7 mouse cellular contexts compared by ENCODE assay signal in the genomic region with DNA sequence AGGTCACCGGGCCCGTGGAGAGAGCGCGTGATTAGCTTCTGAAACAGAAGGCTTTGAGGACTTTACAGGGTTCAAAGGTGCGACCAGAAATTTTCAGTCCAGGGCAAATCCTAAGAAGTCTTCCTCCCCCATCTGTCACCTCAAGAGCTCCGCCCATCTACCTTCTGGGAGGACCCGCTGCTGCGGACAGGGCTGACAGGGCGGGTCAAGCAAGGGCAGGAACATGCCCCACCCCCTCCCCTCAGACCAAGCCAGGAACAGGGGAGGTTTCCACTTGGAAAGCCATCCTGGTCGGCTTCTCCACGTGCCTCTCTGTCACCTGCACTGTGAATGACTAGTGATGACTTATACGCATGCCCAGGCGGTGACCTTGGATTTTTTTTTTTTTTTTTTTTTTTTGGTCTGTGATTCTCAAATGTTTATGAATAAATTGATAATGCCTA. TPM values are rescaled to one million over a fixed set of nuclear protein-coding genes. Genes with fewer than 3 reads are reported as not detected.
DNase-seq lines count a peak whose midpoint lies in the region; ATAC-seq and TF ChIP-seq lines count a peak whose summit lies in the region.

No protein-coding gene starts in this region.

- 18% methylated on average over 13 of the region's 13 CpGs for WGBS in embryonic facial prominence, embryonic 10.5 days
- 21% methylated on average over 13 of the region's 13 CpGs for WGBS in intestine, embryonic 14.5 days
- WGBS in liver, postnatal 0 days (ENCODE audit: insufficient replicate concordance): 30% methylated on average over 13 of the region's 13 CpGs

- H3K9ac ChIP-seq in intestine, embryonic 14.5 days (ENCODE audit: low read length): no peak overlapping the region
- no peak overlapping the region for H3K9ac ChIP-seq in liver, postnatal 0 days (replicated peaks)

- no peaks in the 10 kb centered on the region for H3K9me3 ChIP-seq in embryonic facial prominence, embryonic 10.5 days
- no peaks in the 10 kb centered on the region for H3K9me3 ChIP-seq in intestine, embryonic 14.5 days (ENCODE audit: control insufficient read depth, low read length)
- no peaks in the 10 kb centered on the region for H3K9me3 ChIP-seq in liver, postnatal 0 days (ENCODE audit: low read length)

- no peaks in the 10 kb centered on the region for H3K36me3 ChIP-seq in embryonic facial prominence, embryonic 10.5 days (replicated peaks)
- H3K36me3 ChIP-seq in intestine, embryonic 14.5 days (ENCODE audit: control insufficient read depth, insufficient read depth, low read length): no peaks in the 10 kb centered on the region
- no peaks in the 10 kb centered on the region for H3K36me3 ChIP-seq in liver, postnatal 0 days (replicated peaks; ENCODE audit: insufficient read depth, low read length)

- H3K4me1 ChIP-seq in embryonic facial prominence, embryonic 10.5 days: peaks cover 50% of the 10 kb centered on the region
- H3K4me1 ChIP-seq in intestine, embryonic 14.5 days (replicated peaks; ENCODE audit: control insufficient read depth, insufficient read depth, low read length): peaks cover 12% of the 10 kb centered on the region
- peaks cover 11% of the 10 kb centered on the region for H3K4me1 ChIP-seq in liver, postnatal 0 days (ENCODE audit: insufficient read depth)

- peak; percentile 64 for ATAC-seq in intestine, embryonic 14.5 days (replicated peaks; ENCODE audit: low FRiP score, low TSS enrichment, low read depth)
- ATAC-seq in liver, postnatal 0 days: peak; percentile 87
- ATAC-seq in megakaryocyte, adult 5-6 weeks (ENCODE audit: poor library complexity, severe bottlenecking): no peak

- H3K4me2 ChIP-seq in intestine, embryonic 14.5 days (ENCODE audit: low read length): no peak overlapping the region; the same call in 1 of the 2 replicates
- H3K4me2 ChIP-seq in liver, postnatal 0 days (ENCODE audit: low read depth, low read length): peak overlapping the region; percentile 32; the same call in 1 of the 2 replicates

- H3K4me3 ChIP-seq in embryonic facial prominence, embryonic 10.5 days: no peak overlapping the region
- no peak overlapping the region for H3K4me3 ChIP-seq in intestine, embryonic 14.5 days (ENCODE audit: low read depth, low read length)
- no peak overlapping the region for H3K4me3 ChIP-seq in liver, postnatal 0 days (ENCODE audit: low read depth, low read length)

- no peak for TF ChIP-seq CTCF in liver, postnatal 0 days (IDR thresholded peaks at IDR 0.05; ENCODE audit: low read depth)

- TF ChIP-seq EP300 in liver, postnatal 0 days (IDR thresholded peaks at IDR 0.05; ENCODE audit: low read depth): no peak

- peak overlapping the region; percentile 55 for H3K27ac ChIP-seq in embryonic facial prominence, embryonic 10.5 days (replicated peaks)
- H3K27ac ChIP-seq in intestine, embryonic 14.5 days (ENCODE audit: low read depth): peak overlapping the region; percentile 43; the same call in 1 of the 2 replicates
- peak overlapping the region; percentile 69 for H3K27ac ChIP-seq in liver, postnatal 0 days (ENCODE audit: low read depth)

- DNase-seq in R1 (ENCODE audit: low read depth, low spot score): peak; percentile 74
- DNase-seq in embryonic facial prominence, embryonic 10.5 days (ENCODE audit: low spot score): peak; percentile 59
- no peak for DNase-seq in intestine, embryonic 14.5 days (ENCODE audit: low spot score)
- DNase-seq in liver, postnatal 0 days: peak; percentile 54
- no peak for DNase-seq in gastrocnemius, postnatal 25 days
- DNase-seq in B cell, adult 2 months: no peak

- H3K27me3 ChIP-seq in embryonic facial prominence, embryonic 10.5 days (replicated peaks; ENCODE audit: low read depth, poor library complexity, severe bottlenecking): peaks cover 36% of the 10 kb centered on the region
- no peaks in the 10 kb centered on the region for H3K27me3 ChIP-seq in intestine, embryonic 14.5 days (replicated peaks; ENCODE audit: control insufficient read depth, insufficient read depth, low read length)
- H3K27me3 ChIP-seq in liver, postnatal 0 days (ENCODE audit: insufficient read depth, low read length): no peaks in the 10 kb centered on the region

RNA-seq across cellular contexts. Expression of gene Mab21l3, which starts 43.2 kb away (rescaled TPM):
- 0.67 and 0.85 TPM in 2 replicates for polyA plus RNA-seq in embryonic facial prominence, embryonic 10.5 days (2016; fragmentation: Nextera tagmentation; extraction: Ambion mirVana)
- 3.2 TPM in 2 replicates for polyA plus RNA-seq in intestine, embryonic 14.5 days (2014; fragmentation: Nextera tagmentation; extraction: Ambion mirVana)
- not detected in 2 replicates for polyA plus RNA-seq in liver, postnatal 0 days (2015; fragmentation: Nextera tagmentation; extraction: Ambion mirVana)
- not detected for total RNA-seq in gastrocnemius, postnatal 25 days (2021)
- total RNA-seq in megakaryocyte, adult 5-6 weeks (2015): not detected in 2 replicates
- total RNA-seq in megakaryocyte, adult 5-6 weeks (2017): not detected in 2 replicates

Comparison
In these comparisons a context has a peak if more than half of its experiments do, and no peak if none do; other contexts are left out.
1. DNase-seq: peak in R1 (single experiment), embryonic facial prominence, embryonic 10.5 days (single experiment) and liver, postnatal 0 days (single experiment); none in intestine, embryonic 14.5 days (single experiment), gastrocnemius, postnatal 25 days (single experiment) and B cell, adult 2 months (0 of 2).
2. Peak in every context shown above with its lines, with median percentiles within 50 percentile points of each other: H3K27ac ChIP-seq.